Mouse (Mus musculus) midbrain, embryonic 15.5 days (tissue): Measurements from ENCODE around the gene Acp6. TPM values are rescaled to one million over a fixed set of nuclear protein-coding genes. Genes with fewer than 3 reads are reported as not detected.

Source experiments
- polyA plus RNA-seq: library from polyadenylated mRNA; unstranded; fragments of >200 nt; fragmentation: Nextera tagmentation; extraction: Ambion mirVana; gene quantifications from 2 replicates; pipeline ENCODE4 v1.2.1, GENCODE M21; 2015

Acp6 gene
- polyA plus RNA-seq, 1 experiment from 2014 or later: 22.4 TPM

Other genes starting within 250 kb of the Acp6 start
- 0.04 and 0.05 TPM in 2 replicates for gene Gja8, start 232.8 kb upstream of the Acp6 start, polyA plus RNA-seq
- gene Bcl9, start 139.1 kb downstream of the Acp6 start, polyA plus RNA-seq: 101 and 102 TPM in 2 replicates